Mouse (Mus musculus) heart, embryonic 16.5 days (tissue): ENCODE data around the gene Fance. TPM values are rescaled to one million over a fixed set of nuclear protein-coding genes. Genes with fewer than 3 reads are reported as not detected.
"Not testable (repeated sequence)": the region's sequence is repeated elsewhere in the genome, so short reads cannot be mapped to it uniquely, and the experiment has no call there.

ENCODE experiments used
- ATAC-seq: fragments of 200-750 bp; cut with Nextera tagmentation; replicated peaks from 2 replicates; pipeline ENCODE4 v1.8.0; 2017; ENCODE audit warnings: moderate number of reproducible peaks; ENCODE audit not compliant: insufficient read depth, low FRiP score; ENCODE audit errors: extremely low read depth
- H3K27ac ChIP-seq: fragments of 300-500 bp; sonication (generic); 2 replicates; pipeline ENCODE4 v1.5.1; 2014; ENCODE audit warnings: mild to moderate bottlenecking, low read length, control low read depth, moderate library complexity
- H3K27me3 ChIP-seq: fragments of 300-500 bp; sonication (generic); 2 replicates; pipeline ENCODE4 v1.6.1; 2014; ENCODE audit warnings: low read length, mixed read lengths; ENCODE audit not compliant: control insufficient read depth, insufficient read depth
- H3K36me3 ChIP-seq: fragments of 300-500 bp; sonication (generic); 2 replicates; pipeline ENCODE4 v1.6.1; 2014; ENCODE audit not compliant: control insufficient read depth, insufficient read depth
- H3K4me1 ChIP-seq: fragments of 300-500 bp; sonication (generic); 2 replicates; pipeline ENCODE4 v1.6.1; 2014; ENCODE audit warnings: low read length, mixed read lengths; ENCODE audit not compliant: control insufficient read depth, insufficient read depth
- H3K4me2 ChIP-seq: fragments of 300-500 bp; sonication (generic); 2 replicates; pipeline ENCODE4 v1.6.1; 2014; ENCODE audit warnings: low read depth, mild to moderate bottlenecking, control low read depth, low read length
- H3K4me3 ChIP-seq: fragments of 300-500 bp; sonication (generic); 2 replicates; pipeline ENCODE4 v1.5.1; 2014; ENCODE audit warnings: mild to moderate bottlenecking, control low read depth, low read length
- H3K9ac ChIP-seq: fragments of 300-500 bp; sonication (generic); 2 replicates; pipeline ENCODE4 v1.6.1; 2014; ENCODE audit warnings: low read length, control low read depth
- H3K9me3 ChIP-seq: fragments of 300-500 bp; sonication (generic); replicated peaks from 2 replicates; pipeline ENCODE4 v1.6.1; 2016; ENCODE audit warnings: low read length; ENCODE audit not compliant: control insufficient read depth
- WGBS: fragments of 180-500 bp; shearing (Covaris S2); extraction: QIAGEN DNeasy Blood & Tissue Kit; methylation state at CpG from one replicate; pipeline ENCODE4 v1.1.7; 2014; 5-methylcytosine and 5-hydroxymethylcytosine counted together
- polyA plus RNA-seq: library from polyadenylated mRNA; unstranded; fragments of >200 nt; fragmentation: Nextera tagmentation; extraction: Ambion mirVana; gene quantifications from 2 replicates; pipeline ENCODE4 v1.2.1, GENCODE M21; 2015

The Fance gene
- polyA plus RNA-seq, 1 experiment from 2014 or later, result 17.6 TPM

DNA sequence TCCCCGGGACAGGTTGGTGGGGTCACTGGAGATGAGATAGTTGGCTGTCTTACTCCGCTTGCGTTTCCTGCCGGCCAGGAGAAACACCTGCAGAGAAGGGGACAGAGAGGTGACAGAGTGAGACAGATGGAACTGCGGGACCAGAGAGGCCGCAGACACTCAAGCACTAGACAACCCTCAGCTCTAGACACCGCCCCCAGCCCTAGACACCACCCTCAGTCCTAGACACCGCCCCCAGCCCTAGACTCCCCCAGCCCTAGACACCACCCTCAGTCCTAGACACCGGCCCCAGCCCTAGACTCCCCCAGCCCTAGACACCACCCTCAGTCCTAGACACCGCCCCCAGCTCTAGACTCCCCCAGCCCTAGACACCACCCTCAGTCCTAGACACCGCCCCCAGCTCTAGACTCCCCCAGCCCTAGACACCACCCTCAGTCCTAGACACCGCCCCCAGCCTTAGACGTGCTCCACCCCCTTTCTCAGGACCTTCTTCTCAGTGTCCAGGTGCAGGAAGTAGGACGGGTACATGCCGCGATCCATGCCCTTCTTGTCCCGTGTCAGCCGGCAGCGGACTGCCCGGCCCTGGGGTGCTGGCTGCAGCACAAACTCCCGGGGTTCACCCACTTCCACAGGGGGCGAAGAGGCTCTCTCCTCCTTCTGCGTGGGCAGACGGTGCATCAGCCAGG, 45.4 kb downstream of the Fance start:
- WGBS, result 16% methylated on average over 24 of the region's 24 CpGs
- H3K27ac ChIP-seq, ATAC-seq, H3K36me3 ChIP-seq, H3K9ac ChIP-seq, H3K4me2 ChIP-seq, H3K4me3 ChIP-seq, H3K9me3 ChIP-seq: not testable (repeated sequence)
- peaks cover 47% of the 10 kb centered on the region for H3K27me3 ChIP-seq
- peaks cover 14% of the 10 kb centered on the region for H3K4me1 ChIP-seq

DNA sequence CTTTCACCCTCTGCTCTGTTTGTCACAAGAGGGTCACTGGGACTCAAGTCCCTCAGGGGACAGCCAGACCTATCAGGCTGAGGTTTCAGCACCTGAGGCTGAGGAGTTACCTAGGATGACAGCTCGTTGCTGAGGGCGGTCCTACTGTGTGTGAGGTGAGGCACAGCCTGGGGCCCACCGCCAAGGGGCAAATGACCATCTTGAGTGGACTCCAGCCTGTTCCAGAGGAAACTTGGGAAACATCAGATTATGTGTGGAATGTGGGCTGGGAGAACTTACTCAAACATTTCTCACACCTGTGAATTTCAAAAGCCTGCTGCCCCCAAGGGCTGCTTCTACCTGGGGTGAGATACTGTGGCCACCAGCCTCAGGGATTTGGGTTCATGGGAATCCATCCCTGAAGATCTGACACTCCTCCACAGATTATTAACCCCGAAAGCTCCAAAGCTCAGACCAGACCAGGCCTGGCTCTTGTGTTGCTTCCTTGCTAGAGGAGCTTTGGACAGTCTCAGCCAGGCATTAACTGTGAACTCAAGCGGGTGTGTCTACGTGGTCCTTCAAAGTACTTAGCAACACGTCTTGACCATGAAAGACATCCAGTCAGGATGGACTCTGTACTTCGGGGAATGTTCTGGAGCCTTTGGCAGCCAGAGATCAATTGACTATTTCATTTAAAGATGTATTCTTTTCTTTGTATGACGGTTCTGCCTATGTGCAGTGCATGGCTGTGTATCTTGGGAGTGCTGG, 47.4 kb downstream of the Fance start:
- Histone ChIP-seq H3K36me3 (no peaks in the 10 kb centered on the region), H3K9ac (no peak overlapping the region), H3K4me3 (no peak overlapping the region), H3K4me1 (peaks cover 20% of the 10 kb centered on the region), H3K9me3 (no peaks in the 10 kb centered on the region), H3K27me3 (peaks cover 60% of the 10 kb centered on the region), H3K27ac (no peak overlapping the region), H3K4me2 (no peak overlapping the region)
- 71% methylated on average over 9 of the region's 9 CpGs for WGBS
- no peak for ATAC-seq

DNA sequence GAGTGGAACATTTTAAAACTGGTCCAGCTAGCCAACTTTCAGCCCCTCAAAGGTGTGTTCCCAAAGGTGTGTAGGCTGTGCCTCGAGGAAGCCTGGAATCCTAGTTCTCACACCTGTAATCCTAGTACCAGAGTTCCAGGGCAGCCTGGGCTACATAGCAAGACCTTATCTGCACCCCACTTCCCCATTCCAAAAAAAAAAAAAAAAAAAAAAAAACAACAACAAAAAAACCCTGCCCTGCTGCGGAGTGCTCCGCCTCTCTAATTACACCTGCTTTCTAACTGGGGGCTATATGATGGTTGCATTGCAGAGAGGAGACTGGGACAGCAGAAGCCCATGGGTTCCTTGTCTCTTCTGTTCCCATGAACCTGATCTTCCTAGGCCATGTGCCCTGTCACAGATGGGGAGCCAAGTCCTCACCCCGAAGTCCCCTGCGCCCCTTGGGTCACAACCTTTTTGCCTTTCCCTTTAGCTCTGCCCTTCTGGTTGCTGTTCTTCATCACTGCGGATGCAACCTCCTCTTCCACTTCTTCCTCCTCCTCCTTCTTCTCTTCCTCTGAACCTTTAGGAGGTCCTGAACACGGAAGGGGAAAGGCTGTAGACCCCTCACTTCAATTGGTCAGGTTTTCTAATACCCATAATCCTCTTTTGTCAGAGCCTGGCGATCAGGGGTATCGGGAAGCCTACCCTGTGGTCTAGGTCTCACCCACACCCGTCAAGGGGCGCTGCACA, 48.8 kb downstream of the Fance start:
- Histone ChIP-seq H3K36me3 (no peaks in the 10 kb centered on the region), H3K27ac (no peak overlapping the region), H3K9me3 (no peaks in the 10 kb centered on the region), H3K4me2 (peak overlapping the region; percentile 61), H3K4me1 (peaks cover 15% of the 10 kb centered on the region), H3K4me3 (peak overlapping the region; percentile 44), H3K27me3 (peaks cover 61% of the 10 kb centered on the region), H3K9ac (peak overlapping the region; percentile 53; the same call in 1 of the 2 replicates)
- ATAC-seq, result no peak
- 37% methylated on average over 11 of the region's 11 CpGs for WGBS

DNA sequence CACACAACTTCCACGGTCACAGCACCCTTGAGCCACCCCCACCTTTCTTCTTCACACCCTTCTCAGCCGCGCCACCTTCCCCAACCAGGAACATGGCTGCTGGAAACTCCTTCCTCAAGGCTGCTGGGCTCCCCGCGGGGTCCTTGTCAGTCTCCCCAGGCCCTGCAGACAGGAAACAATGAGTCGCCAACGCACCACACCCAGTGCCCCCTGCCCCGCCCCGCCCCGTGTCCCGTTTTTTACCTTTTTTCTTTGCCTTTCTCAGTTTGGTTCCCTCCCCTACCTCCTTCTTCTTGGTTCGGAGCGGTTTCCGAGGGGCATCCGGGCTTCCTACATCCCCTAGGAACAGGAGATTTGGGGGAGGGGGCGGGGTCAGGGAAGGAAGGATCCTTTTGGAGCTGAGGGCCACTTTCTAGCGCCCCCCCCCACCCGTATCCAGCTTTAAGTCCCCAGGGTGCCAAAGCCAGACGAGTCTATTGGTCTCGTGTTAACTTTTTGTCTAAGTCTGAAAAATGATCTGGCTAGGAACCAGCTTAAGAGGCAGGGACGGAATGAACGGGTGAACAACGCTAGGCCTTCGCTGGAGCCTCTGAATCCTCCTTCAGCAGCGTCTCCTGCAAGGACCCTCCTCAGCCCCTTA, 49.5 kb downstream of the Fance start:
- Histone ChIP-seq H3K4me1 (peaks cover 15% of the 10 kb centered on the region), H3K4me3 (peak overlapping the region; percentile 44), H3K4me2 (peak overlapping the region; percentile 61), H3K27me3 (peaks cover 54% of the 10 kb centered on the region), H3K36me3 (no peaks in the 10 kb centered on the region), H3K27ac (no peak overlapping the region), H3K9me3 (no peaks in the 10 kb centered on the region), H3K9ac (peak overlapping the region; percentile 53)
- no peak for ATAC-seq
- 4% methylated on average over 25 of the region's 25 CpGs for WGBS

DNA sequence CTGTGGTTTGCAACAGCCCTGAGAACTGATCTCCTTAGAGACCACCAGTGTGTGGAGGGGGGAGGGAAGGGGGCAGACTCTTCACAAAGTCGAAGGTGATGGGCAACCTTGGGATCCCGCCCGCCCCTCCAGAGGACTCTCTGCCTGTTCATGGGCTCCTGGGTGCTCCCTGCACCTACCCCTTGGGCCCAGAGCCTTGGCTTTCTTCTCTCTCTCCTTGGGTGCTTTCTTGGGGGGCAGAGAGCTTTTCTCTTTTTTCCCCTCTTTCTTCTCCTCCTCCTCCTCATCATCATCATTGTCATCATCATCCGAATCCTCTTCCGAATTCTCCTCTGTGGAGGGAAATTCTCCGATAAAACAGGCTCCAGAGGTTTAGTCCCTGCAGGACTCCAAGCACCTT, 50.2 kb downstream of the Fance start:
- no peak overlapping the region for H3K27ac ChIP-seq
- no peak overlapping the region for H3K9ac ChIP-seq
- H3K36me3 ChIP-seq, result no peaks in the 10 kb centered on the region
- H3K27me3 ChIP-seq, result peaks cover 50% of the 10 kb centered on the region
- no peak for ATAC-seq
- peak overlapping the region; percentile 61 for H3K4me2 ChIP-seq
- 29% methylated on average over 6 of the region's 6 CpGs for WGBS
- H3K4me3 ChIP-seq, result peak overlapping the region; percentile 36
- peaks cover 17% of the 10 kb centered on the region for H3K4me1 ChIP-seq
- no peaks in the 10 kb centered on the region for H3K9me3 ChIP-seq

DNA sequence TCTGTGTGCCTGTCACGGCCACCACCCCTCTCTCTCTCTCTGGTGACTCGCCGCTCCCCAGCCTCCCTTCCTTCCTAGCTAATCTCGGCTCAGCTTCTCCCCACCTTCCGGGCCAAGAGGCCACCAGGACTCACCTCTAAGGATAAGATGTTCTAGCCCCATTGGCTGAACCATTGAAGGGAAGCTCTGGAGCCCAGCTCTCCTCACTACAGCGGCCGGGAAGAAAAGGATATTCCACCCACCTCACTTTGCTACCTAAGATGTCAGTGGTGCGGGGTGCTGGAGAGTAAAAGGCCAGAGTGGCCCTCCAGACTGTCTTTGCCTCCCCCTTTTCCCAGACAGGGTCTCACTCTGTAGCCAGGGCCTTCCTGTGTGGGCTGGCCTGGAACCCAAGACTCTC, 51.8 kb downstream of the Fance start, which contains the start of gene Tulp1:
Tulp1 (minus strand) TSS at position 101 of the 400 bp plus-strand sequence.
- Histone ChIP-seq H3K36me3 (no peaks in the 10 kb centered on the region), H3K9me3 (no peaks in the 10 kb centered on the region), H3K27ac (no peak within 1 kb of the TSS), H3K4me2 (peak within 1 kb of the TSS; percentile 58), H3K9ac (peak within 1 kb of the TSS; percentile 50; the same call in 1 of the 2 replicates), H3K4me3 (peak within 1 kb of the TSS; percentile 36), H3K27me3 (peaks cover 38% of the 10 kb centered on the region), H3K4me1 (peaks cover 17% of the 10 kb centered on the region)
- ATAC-seq, result no peak
- WGBS, result 36% methylated on average over 8 of the region's 8 CpGs

DNA sequence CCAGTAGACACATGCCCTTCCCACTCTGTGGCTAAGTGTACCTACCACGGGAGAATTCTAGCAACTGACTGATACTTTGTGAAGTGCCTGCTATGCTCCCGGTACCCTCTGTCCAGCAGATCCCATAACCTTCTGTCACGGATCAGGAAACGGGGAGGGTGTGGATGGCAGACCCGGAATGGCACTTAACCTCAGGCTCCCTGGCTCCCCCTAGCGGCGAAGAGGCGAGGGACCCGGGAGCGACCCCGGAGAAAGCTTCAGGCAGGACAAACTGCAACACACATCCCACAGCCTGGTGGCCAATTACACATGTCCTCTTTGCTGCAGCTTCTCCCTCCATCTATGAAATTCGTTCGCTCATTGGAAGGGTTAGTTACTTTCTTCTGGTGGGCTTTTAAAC, 55.1 kb downstream of the Fance start:
- no peaks in the 10 kb centered on the region for H3K36me3 ChIP-seq
- H3K4me3 ChIP-seq, result no peak overlapping the region
- peak overlapping the region; percentile 34; the same call in 1 of the 2 replicates for H3K4me2 ChIP-seq
- H3K27ac ChIP-seq, result no peak overlapping the region
- peaks cover 24% of the 10 kb centered on the region for H3K27me3 ChIP-seq
- no peaks in the 10 kb centered on the region for H3K9me3 ChIP-seq
- no peak for ATAC-seq
- H3K4me1 ChIP-seq, result peaks cover 12% of the 10 kb centered on the region
- H3K9ac ChIP-seq, result no peak overlapping the region
- WGBS, result 5% methylated on average over 13 of the region's 13 CpGs

DNA sequence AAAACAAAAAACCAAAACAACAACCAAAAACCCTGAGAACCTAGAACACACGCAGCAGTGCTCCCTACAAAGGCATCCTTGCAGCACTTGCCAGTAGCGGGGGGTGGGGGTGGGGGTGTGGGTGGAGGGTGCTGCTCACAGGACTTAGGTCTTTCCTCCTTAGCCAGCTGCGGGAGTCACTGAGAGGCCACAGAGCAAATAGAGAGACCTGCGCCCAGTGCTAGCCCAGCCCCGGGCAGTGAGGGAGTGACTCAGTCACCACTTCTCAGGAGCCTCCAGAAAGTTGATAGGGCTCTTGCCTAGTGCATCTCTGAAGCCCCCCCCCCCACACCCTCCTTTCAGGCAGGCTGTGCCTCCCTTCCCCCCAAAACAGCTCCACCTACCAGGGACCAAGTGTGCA, 55.7 kb downstream of the Fance start:
- ATAC-seq, result no peak
- no peaks in the 10 kb centered on the region for H3K9me3 ChIP-seq
- no peak overlapping the region for H3K4me2 ChIP-seq
- H3K36me3 ChIP-seq, result no peaks in the 10 kb centered on the region
- no peak overlapping the region for H3K27ac ChIP-seq
- H3K4me3 ChIP-seq, result no peak overlapping the region
- WGBS, result 58% methylated on average over 5 of the region's 5 CpGs
- peaks cover 6% of the 10 kb centered on the region for H3K4me1 ChIP-seq
- no peak overlapping the region for H3K9ac ChIP-seq
- H3K27me3 ChIP-seq, result peaks cover 20% of the 10 kb centered on the region
